Mouse (Mus musculus) heart, embryonic 13.5 days (tissue): ENCODE measurements at regions not wholly inside any gene's neighbourhood (a gene's known extent, or its start where the extent isn't known, plus 50 kb on each side); places are given as distances from the start of the nearest gene placed in this dataset.

Experiments
- ATAC-seq: fragments of 200-750 bp; cut with Nextera tagmentation; 2 replicates; pipeline ENCODE4 v1.8.0; 2017; ENCODE audit warnings: moderate TSS enrichment; ENCODE audit not compliant: insufficient number of reproducible peaks, low FRiP score, low TSS enrichment; ENCODE audit errors: extremely low read depth
- H3K27ac ChIP-seq: fragments of 300-500 bp; sonication (generic); replicated peaks from 2 replicates; pipeline ENCODE4 v1.5.1; 2015; ENCODE audit warnings: moderate library complexity, mild to moderate bottlenecking, inconsistent platforms
- H3K27me3 ChIP-seq: fragments of 300-500 bp; sonication (generic); replicated peaks from 2 replicates; pipeline ENCODE4 v1.6.1; 2015; ENCODE audit warnings: mild to moderate bottlenecking, inconsistent platforms
- H3K36me3 ChIP-seq: fragments of 300-500 bp; sonication (generic); 2 replicates; pipeline ENCODE4 v1.6.1; 2015; ENCODE audit warnings: mild to moderate bottlenecking, inconsistent platforms
- H3K4me1 ChIP-seq: fragments of 300-500 bp; sonication (generic); 2 replicates; pipeline ENCODE4 v1.6.1; 2015; ENCODE audit warnings: inconsistent platforms
- H3K4me2 ChIP-seq: fragments of 300-500 bp; sonication (generic); 2 replicates; pipeline ENCODE4 v1.6.1; 2015; ENCODE audit warnings: inconsistent platforms, mild to moderate bottlenecking, moderate library complexity
- H3K4me3 ChIP-seq: fragments of 300-500 bp; sonication (generic); 2 replicates; pipeline ENCODE4 v1.5.1; 2015; ENCODE audit warnings: moderate library complexity, mild to moderate bottlenecking, inconsistent platforms
- H3K9ac ChIP-seq: fragments of 300-500 bp; sonication (generic); 2 replicates; pipeline ENCODE4 v1.6.1; 2015; ENCODE audit warnings: inconsistent platforms, mild to moderate bottlenecking, moderate library complexity
- H3K9me3 ChIP-seq: fragments of 300-500 bp; sonication (generic); 2 replicates; pipeline ENCODE4 v1.6.1; 2016; ENCODE audit warnings: inconsistent platforms
- WGBS: fragments of 180-500 bp; shearing (Covaris S2); methylation state at CpG from one replicate; pipeline ENCODE4 v1.1.7; 2015; ENCODE audit warnings: mixed read lengths; 5-methylcytosine and 5-hydroxymethylcytosine counted together

GRCm38 (mm10) chr8:116215909-116216308 lies 288.9 kb upstream of the Dynlrb2 start:
- 68% methylated on average over 5 of the region's 5 CpGs for WGBS
- Histone ChIP-seq H3K9ac (no peak overlapping the region), H3K4me2 (no peak overlapping the region), H3K27ac (no peak overlapping the region), H3K27me3 (no peaks in the 10 kb centered on the region), H3K36me3 (no peaks in the 10 kb centered on the region), H3K4me1 (no peaks in the 10 kb centered on the region), H3K9me3 (peaks cover 3% of the 10 kb centered on the region; the same call in 1 of the 2 replicates), H3K4me3 (no peak overlapping the region)
- ATAC-seq: no peak

GRCm38 (mm10) chr8:116215286-116215860 lies 289.4 kb upstream of the Dynlrb2 start:
- WGBS: 43% methylated on average over 5 of the region's 5 CpGs
- Histone ChIP-seq H3K9me3 (peaks cover 4% of the 10 kb centered on the region; the same call in 1 of the 2 replicates), H3K27ac (no peak overlapping the region), H3K27me3 (no peaks in the 10 kb centered on the region), H3K36me3 (no peaks in the 10 kb centered on the region), H3K4me3 (no peak overlapping the region), H3K4me1 (no peaks in the 10 kb centered on the region), H3K9ac (no peak overlapping the region), H3K4me2 (no peak overlapping the region)
- ATAC-seq: no peak

DNA sequence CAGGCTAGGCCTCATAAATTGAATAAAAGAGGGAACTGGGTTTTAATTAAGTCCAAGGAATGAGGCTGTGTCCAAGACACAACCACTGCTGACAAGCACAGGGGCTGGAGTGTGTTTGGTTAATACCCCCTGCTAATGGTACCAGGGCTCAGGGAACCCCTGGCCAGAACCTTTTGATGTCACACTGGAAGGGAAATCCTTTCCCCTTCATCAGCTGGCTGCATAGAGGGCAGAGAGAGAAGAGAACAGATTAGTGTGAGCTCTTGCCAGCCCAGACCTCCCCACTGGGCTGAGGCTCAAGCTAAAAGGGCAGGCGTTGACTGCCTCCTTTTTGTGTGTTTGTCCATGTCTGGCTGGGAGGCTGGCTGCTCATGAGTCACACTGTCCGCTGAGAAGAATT lies 301.1 kb upstream of the Dynlrb2 start:
- peaks cover 7% of the 10 kb centered on the region for H3K9me3 ChIP-seq
- no peak overlapping the region for H3K9ac ChIP-seq
- H3K4me3 ChIP-seq: no peak overlapping the region
- H3K36me3 ChIP-seq: no peaks in the 10 kb centered on the region
- WGBS: 44% methylated on average over 2 of the region's 2 CpGs
- H3K4me2 ChIP-seq: no peak overlapping the region
- no peak overlapping the region for H3K27ac ChIP-seq
- ATAC-seq: no peak
- no peaks in the 10 kb centered on the region for H3K27me3 ChIP-seq
- H3K4me1 ChIP-seq: no peaks in the 10 kb centered on the region

- no peaks in the 10 kb centered on the region for H3K4me1 ChIP-seq
- no peak overlapping the region for H3K9ac ChIP-seq
- H3K4me3 ChIP-seq: no peak overlapping the region
- H3K9me3 ChIP-seq: no peaks in the 10 kb centered on the region
- H3K36me3 ChIP-seq: no peaks in the 10 kb centered on the region
- ATAC-seq: no peak
- WGBS: 79% methylated on average over 11 of the region's 11 CpGs
- no peak overlapping the region for H3K27ac ChIP-seq
- H3K27me3 ChIP-seq: no peaks in the 10 kb centered on the region
- no peak overlapping the region for H3K4me2 ChIP-seq
Observed at GRCm38 (mm10) chr8:116200459-116200999, 304.2 kb upstream of the Dynlrb2 start.

GRCm38 (mm10) chr8:116196623-116197184 lies 308.1 kb upstream of the Dynlrb2 start:
- Histone ChIP-seq H3K4me3 (no peak overlapping the region), H3K9me3 (no peaks in the 10 kb centered on the region), H3K27me3 (no peaks in the 10 kb centered on the region), H3K27ac (no peak overlapping the region), H3K9ac (no peak overlapping the region), H3K4me2 (no peak overlapping the region), H3K4me1 (no peaks in the 10 kb centered on the region), H3K36me3 (no peaks in the 10 kb centered on the region)
- no peak for ATAC-seq
- 86% methylated on average over 9 of the region's 9 CpGs for WGBS

GRCm38 (mm10) chr8:116192096-116192495 lies 312.7 kb upstream of the Dynlrb2 start:
- 48% methylated on average over 3 of the region's 3 CpGs for WGBS

DNA sequence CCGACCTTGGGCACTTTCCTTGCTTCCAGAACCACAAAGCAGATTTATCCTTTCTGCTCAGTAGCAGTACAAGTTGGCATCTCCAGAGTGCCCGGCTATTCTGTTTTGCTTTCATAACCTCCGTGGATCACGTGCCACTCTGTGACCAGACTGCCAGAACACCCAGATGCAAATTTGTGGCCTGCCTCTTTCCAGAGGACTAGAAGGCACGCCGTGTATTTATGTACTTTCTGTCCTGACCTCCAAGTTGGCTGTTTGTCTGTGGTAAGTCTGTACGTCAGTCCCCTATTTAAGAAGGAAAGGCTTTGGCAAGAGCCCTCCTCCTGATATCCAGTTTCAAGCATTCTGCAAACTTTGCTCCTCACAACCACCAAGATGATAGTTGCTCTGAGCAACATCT lies 319.6 kb upstream of the Dynlrb2 start:
- no peak overlapping the region for H3K4me2 ChIP-seq
- H3K9me3 ChIP-seq: no peaks in the 10 kb centered on the region
- WGBS: 84% methylated on average over 7 of the region's 7 CpGs
- H3K27me3 ChIP-seq: no peaks in the 10 kb centered on the region
- peaks cover 10% of the 10 kb centered on the region for H3K4me1 ChIP-seq
- no peak overlapping the region for H3K27ac ChIP-seq
- no peak overlapping the region for H3K9ac ChIP-seq
- ATAC-seq: no peak
- no peak overlapping the region for H3K4me3 ChIP-seq
- no peaks in the 10 kb centered on the region for H3K36me3 ChIP-seq

More at GRCm38 (mm10) chr8:116192096-116192495, 312.7 kb upstream of the Dynlrb2 start:
- ATAC-seq: no peak
- no peaks in the 10 kb centered on the region for H3K36me3 ChIP-seq
- H3K4me2 ChIP-seq: no peak overlapping the region
- no peak overlapping the region for H3K4me3 ChIP-seq
- no peak overlapping the region for H3K27ac ChIP-seq
- no peaks in the 10 kb centered on the region for H3K4me1 ChIP-seq
- no peaks in the 10 kb centered on the region for H3K9me3 ChIP-seq
- H3K27me3 ChIP-seq: no peaks in the 10 kb centered on the region
- no peak overlapping the region for H3K9ac ChIP-seq

- H3K36me3 ChIP-seq: no peaks in the 10 kb centered on the region
- 62% methylated on average over 8 of the region's 8 CpGs for WGBS
- ATAC-seq: no peak
- peaks cover 10% of the 10 kb centered on the region for H3K4me1 ChIP-seq
- H3K9me3 ChIP-seq: no peaks in the 10 kb centered on the region
- no peak overlapping the region for H3K4me2 ChIP-seq
- no peak overlapping the region for H3K9ac ChIP-seq
- H3K27me3 ChIP-seq: no peaks in the 10 kb centered on the region
- no peak overlapping the region for H3K27ac ChIP-seq
- H3K4me3 ChIP-seq: no peak overlapping the region
Observed at GRCm38 (mm10) chr8:116184241-116184640, 320.5 kb upstream of the Dynlrb2 start.

- ATAC-seq: no peak
- 68% methylated on average over 2 of the region's 2 CpGs for WGBS
Observed at GRCm38 (mm10) chr8:116177946-116178345, 326.8 kb upstream of the Dynlrb2 start.

GRCm38 (mm10) chr8:116174891-116175290 lies 329.9 kb upstream of the Dynlrb2 start:
- Histone ChIP-seq H3K4me1 (no peaks in the 10 kb centered on the region), H3K9ac (no peak overlapping the region), H3K36me3 (no peaks in the 10 kb centered on the region), H3K4me2 (no peak overlapping the region), H3K27me3 (no peaks in the 10 kb centered on the region), H3K4me3 (no peak overlapping the region), H3K9me3 (no peaks in the 10 kb centered on the region), H3K27ac (no peak overlapping the region)
- ATAC-seq: no peak
- 42% methylated on average over 3 of the region's 3 CpGs for WGBS

More at GRCm38 (mm10) chr8:116177946-116178345, 326.8 kb upstream of the Dynlrb2 start:
- Histone ChIP-seq H3K4me2 (no peak overlapping the region), H3K27ac (no peak overlapping the region), H3K9me3 (no peaks in the 10 kb centered on the region), H3K36me3 (no peaks in the 10 kb centered on the region), H3K27me3 (no peaks in the 10 kb centered on the region), H3K4me1 (no peaks in the 10 kb centered on the region), H3K4me3 (no peak overlapping the region), H3K9ac (no peak overlapping the region)

DNA sequence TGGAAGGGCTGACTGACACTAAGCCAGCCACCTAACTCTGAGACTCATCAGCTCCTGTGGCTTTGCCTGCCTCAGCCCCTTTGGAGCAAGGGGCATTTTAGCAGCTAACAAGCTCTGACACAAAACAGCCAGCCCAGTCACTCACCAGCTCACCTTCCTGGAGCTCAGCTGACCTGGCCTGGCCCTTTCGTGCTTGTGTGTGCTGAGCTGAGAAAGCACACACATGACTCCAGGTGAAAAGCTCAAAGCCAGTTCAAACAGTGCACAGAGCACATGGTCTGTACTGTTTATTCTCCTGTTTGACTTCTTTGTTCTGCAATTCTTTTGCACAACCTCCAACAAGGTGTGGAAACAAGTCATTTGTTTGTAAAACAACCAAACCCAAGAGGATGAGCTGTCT lies 330.8 kb upstream of the Dynlrb2 start:
- no peak for ATAC-seq
- 52% methylated on average over 1 of the region's 1 CpGs for WGBS
- H3K4me1 ChIP-seq: no peaks in the 10 kb centered on the region

GRCm38 (mm10) chr8:116167874-116168273 lies 336.9 kb upstream of the Dynlrb2 start:
- WGBS: 38% methylated on average over 4 of the region's 4 CpGs

More for the DNA sequence above, 330.8 kb upstream of the Dynlrb2 start:
- Histone ChIP-seq H3K36me3 (no peaks in the 10 kb centered on the region), H3K27ac (no peak overlapping the region), H3K4me3 (no peak overlapping the region), H3K4me2 (no peak overlapping the region), H3K9me3 (no peaks in the 10 kb centered on the region), H3K9ac (no peak overlapping the region), H3K27me3 (no peaks in the 10 kb centered on the region)

More at GRCm38 (mm10) chr8:116167874-116168273, 336.9 kb upstream of the Dynlrb2 start:
- Histone ChIP-seq H3K9ac (no peak overlapping the region), H3K4me1 (no peaks in the 10 kb centered on the region), H3K27ac (no peak overlapping the region), H3K9me3 (no peaks in the 10 kb centered on the region), H3K4me2 (no peak overlapping the region), H3K27me3 (peaks cover 22% of the 10 kb centered on the region; the same call in 1 of the 2 replicates), H3K36me3 (no peaks in the 10 kb centered on the region), H3K4me3 (no peak overlapping the region)
- ATAC-seq: no peak
